ENCODE assay signal across 9 mouse cellular contexts in genomic region chr2:114052696-114053598, GRCm38 (mm10). TPM values are rescaled to one million over a fixed set of nuclear protein-coding genes. Genes with fewer than 3 reads are reported as not detected.
DNase-seq lines count a peak whose midpoint lies in the region; ATAC-seq and TF ChIP-seq lines count a peak whose summit lies in the region.
"Had no signal": no experiment of that assay in that cellular context is flagged by ENCODE, and none has a peak within 500 bp of the region (broad histone marks: within the 10 kb centered on the region; RNA-seq: fewer than 3 reads in every experiment).

TSS of gene Actc1 (minus strand) at chr2:114053548.

- TF ChIP-seq CTCF in gastrocnemius, adult 2 months (IDR thresholded peaks at IDR 0.05), result no peak

- whole genome bisulfite sequencing in hindbrain, embryonic 12.5 days, result 41% methylated on average over 13 of the region's 14 CpGs
- WGBS in midbrain, embryonic 15.5 days, result 45% methylated on average over 14 of the region's 14 CpGs

- no peaks in the 10 kb centered on the region for H3K27me3 ChIP-seq in hindbrain, embryonic 12.5 days
- H3K27me3 ChIP-seq in midbrain, embryonic 15.5 days (replicated peaks), result no peaks in the 10 kb centered on the region

- no peaks in the 10 kb centered on the region for H3K9me3 ChIP-seq in hindbrain, embryonic 12.5 days (replicated peaks)
- no peaks in the 10 kb centered on the region for H3K9me3 ChIP-seq in midbrain, embryonic 15.5 days

- peak within 1 kb of the TSS; percentile 43; the same call in 1 of the 2 replicates for H3K27ac ChIP-seq in gastrocnemius, adult 2 months
- no peak within 1 kb of the TSS for H3K27ac ChIP-seq in hindbrain, embryonic 12.5 days
- H3K27ac ChIP-seq in midbrain, embryonic 15.5 days, result no peak within 1 kb of the TSS

- H3K36me3 ChIP-seq in hindbrain, embryonic 12.5 days, result no peaks in the 10 kb centered on the region
- H3K36me3 ChIP-seq in midbrain, embryonic 15.5 days (replicated peaks), result no peaks in the 10 kb centered on the region

- H3K4me3 ChIP-seq in gastrocnemius, adult 2 months, result peak within 1 kb of the TSS; percentile 57
- no peak within 1 kb of the TSS for H3K4me3 ChIP-seq in hindbrain, embryonic 12.5 days
- H3K4me3 ChIP-seq in midbrain, embryonic 15.5 days, result no peak within 1 kb of the TSS

- ATAC-seq in hindbrain, embryonic 12.5 days (ENCODE audit: low FRiP score), result peak; percentile 46; the same call in 1 of the 2 replicates
- ATAC-seq in midbrain, embryonic 15.5 days (replicated peaks), result peak; percentile 39; the same call in 1 of the 2 replicates
- no peak for ATAC-seq in activated CD4-positive, CD25-positive, alpha-beta regulatory T cell, adult 4 months

- H3K4me2 ChIP-seq in hindbrain, embryonic 12.5 days (replicated peaks), result peak within 1 kb of the TSS; percentile 22; the same call in 1 of the 2 replicates
- H3K4me2 ChIP-seq in midbrain, embryonic 15.5 days, result no peak within 1 kb of the TSS

- DNase-seq in left cerebral cortex, postnatal 4 days, result peak; percentile 63
- DNase-seq in left cerebral cortex, postnatal 14 days (ENCODE audit: low spot score in 2 of 2), result no peak
- DNase-seq in gastrocnemius, adult 2 months, result peak; percentile 52
- DNase-seq in testis, postnatal 14 days (ENCODE audit: low spot score), result no peak
- DNase-seq in urinary bladder, postnatal 25 days (ENCODE audit: low spot score), result no peak

- H3K4me1 ChIP-seq in hindbrain, embryonic 12.5 days, result peaks cover 6% of the 10 kb centered on the region; the same call in 1 of the 2 replicates
- peaks cover 6% of the 10 kb centered on the region for H3K4me1 ChIP-seq in midbrain, embryonic 15.5 days

- intact Hi-C loops in left cerebral cortex, postnatal 4 days (cut with DNase I), result no loop called here
- intact Hi-C loops in left cerebral cortex, postnatal 14 days (cut with DNase I), result no loop called here
- intact Hi-C loops in gastrocnemius, adult 2 months (cut with DNase I), result loop anchor here (5.0 kb wide), 2 partner anchors 84 to 901 kb away; no protein-coding TSS in a partner anchor

- no peak within 1 kb of the TSS for H3K9ac ChIP-seq in hindbrain, embryonic 12.5 days
- H3K9ac ChIP-seq in midbrain, embryonic 15.5 days, result no peak within 1 kb of the TSS

RNA-seq across cellular contexts. Expression of gene Actc1, which starts in this region (rescaled TPM):
- total RNA-seq in left cerebral cortex, postnatal 4 days (2021), result not detected
- not detected for total RNA-seq in left cerebral cortex, postnatal 14 days (2021)
- 100 to 1,000 TPM; 143 to 261 TPM for total RNA-seq in gastrocnemius, adult 2 months (2021)
- 33.5 and 138 TPM in 2 replicates for polyA plus RNA-seq in hindbrain, embryonic 12.5 days (2016; fragmentation: Nextera tagmentation; extraction: Ambion mirVana)
- 3.0 and 54.5 TPM in 2 replicates for polyA plus RNA-seq in midbrain, embryonic 15.5 days (2015; fragmentation: Nextera tagmentation; extraction: Ambion mirVana)
- polyA plus RNA-seq in activated CD4-positive, CD25-positive, alpha-beta regulatory T cell, adult 4 months (2017; shearing (Covaris generic)), result not detected
- total RNA-seq: MEL had no signal

Comparison
In these comparisons a context has a peak if more than half of its experiments do, and no peak if none do; other contexts are left out.
1. RNA of gene Actc1 (total RNA-seq): 143 to 261 TPM in gastrocnemius, adult 2 months; not detected in left cerebral cortex, postnatal 14 days and not detected in left cerebral cortex, postnatal 4 days; every median in the first group is over 100 times any median in the second.
2. Peak in DNase-seq in left cerebral cortex, postnatal 4 days; RNA of the gene not detected or under 1 TPM.